Mouse (Mus musculus): ENCODE measurements around the gene Sap30. TPM values are rescaled to one million over a fixed set of nuclear protein-coding genes. Genes with fewer than 3 reads are reported as not detected.

Sap30 gene
- polyA plus RNA-seq, 1 experiment from 2014 or later: 37.7 TPM

Other genes with a start within 250 kb of the Sap30 start
- 6.7 and 9.4 TPM in 2 replicates for gene Hand2, start 166.9 kb downstream of the Sap30 start, polyA plus RNA-seq (2015; fragmentation: Nextera tagmentation; extraction: Ambion mirVana)
- gene Scrg1, start 31.9 kb downstream of the Sap30 start, polyA plus RNA-seq (2015; fragmentation: Nextera tagmentation; extraction: Ambion mirVana): 0.21 and 0.25 TPM in 2 replicates
- 281 and 387 TPM in 2 replicates for gene Hmgb2, start 24.0 kb upstream of the Sap30 start, polyA plus RNA-seq (2015; fragmentation: Nextera tagmentation; extraction: Ambion mirVana)
- 29.8 and 30.5 TPM in 2 replicates for gene Galnt7, start 165.2 kb upstream of the Sap30 start, polyA plus RNA-seq (2015; fragmentation: Nextera tagmentation; extraction: Ambion mirVana)

All from intestine, embryonic 15.5 days (tissue).